Mouse (Mus musculus) hindbrain, embryonic 16.5 days (tissue): ENCODE results near the gene Nqo2. TPM values are rescaled to one million over a fixed set of nuclear protein-coding genes. Genes with fewer than 3 reads are reported as not detected.
A peak's percentile ranks its signal among the peaks of the same experiment; 100 is the strongest.
"Not testable (repeated sequence)": the region's sequence is repeated elsewhere in the genome, so short reads cannot be mapped to it uniquely, and the experiment has no call there.

Experiments
- ATAC-seq: fragments of 200-750 bp; cut with Nextera tagmentation; 2 replicates; pipeline ENCODE4 v1.8.0; 2017; ENCODE audit warnings: moderate TSS enrichment, moderate library complexity
- H3K27ac ChIP-seq: fragments of 300-500 bp; sonication (generic); 2 replicates; pipeline ENCODE4 v1.5.1; 2014; ENCODE audit warnings: low read depth, mild to moderate bottlenecking, control low read depth, low read length, moderate library complexity
- H3K27me3 ChIP-seq: fragments of 300-500 bp; sonication (generic); replicated peaks from 2 replicates; pipeline ENCODE4 v1.6.1; 2014; ENCODE audit warnings: low read length; ENCODE audit not compliant: control insufficient read depth, insufficient read depth
- H3K36me3 ChIP-seq: fragments of 300-500 bp; sonication (generic); 2 replicates; pipeline ENCODE4 v1.6.1; 2014; ENCODE audit warnings: mild to moderate bottlenecking, low read length, moderate library complexity, mixed read lengths; ENCODE audit not compliant: control insufficient read depth, insufficient read depth
- H3K4me1 ChIP-seq: fragments of 300-500 bp; sonication (generic); 2 replicates; pipeline ENCODE4 v1.6.1; 2014; ENCODE audit warnings: low read depth, low read length; ENCODE audit not compliant: control insufficient read depth, insufficient read depth
- H3K4me2 ChIP-seq: fragments of 300-500 bp; sonication (generic); 2 replicates; pipeline ENCODE4 v1.6.1; 2014; ENCODE audit warnings: mild to moderate bottlenecking, low read length, control low read depth, moderate library complexity
- H3K4me3 ChIP-seq: fragments of 300-500 bp; sonication (generic); 2 replicates; pipeline ENCODE4 v1.5.1; 2014; ENCODE audit warnings: mild to moderate bottlenecking, low read length, control low read depth, moderate library complexity
- H3K9ac ChIP-seq: fragments of 300-500 bp; sonication (generic); 2 replicates; pipeline ENCODE4 v1.6.1; 2014; ENCODE audit warnings: low read depth, mild to moderate bottlenecking, control low read depth, low read length, moderate library complexity
- H3K9me3 ChIP-seq: fragments of 300-500 bp; sonication (generic); 2 replicates; pipeline ENCODE4 v1.6.1; 2014; ENCODE audit warnings: mild to moderate bottlenecking, low read length, moderate library complexity; ENCODE audit not compliant: control insufficient read depth
- WGBS: fragments of 180-500 bp; shearing (Covaris S2); extraction: QIAGEN DNeasy Blood & Tissue Kit; methylation state at CpG from one replicate; pipeline ENCODE4 v1.1.7; 2014; 5-methylcytosine and 5-hydroxymethylcytosine counted together
- polyA plus RNA-seq: library from polyadenylated mRNA; unstranded; fragments of >200 nt; fragmentation: Nextera tagmentation; extraction: Ambion mirVana; gene quantifications from 2 replicates; pipeline ENCODE4 v1.2.1, GENCODE M21; 2015

Nqo2 gene
- 11.7 TPM in 2 replicates for polyA plus RNA-seq

DNA sequence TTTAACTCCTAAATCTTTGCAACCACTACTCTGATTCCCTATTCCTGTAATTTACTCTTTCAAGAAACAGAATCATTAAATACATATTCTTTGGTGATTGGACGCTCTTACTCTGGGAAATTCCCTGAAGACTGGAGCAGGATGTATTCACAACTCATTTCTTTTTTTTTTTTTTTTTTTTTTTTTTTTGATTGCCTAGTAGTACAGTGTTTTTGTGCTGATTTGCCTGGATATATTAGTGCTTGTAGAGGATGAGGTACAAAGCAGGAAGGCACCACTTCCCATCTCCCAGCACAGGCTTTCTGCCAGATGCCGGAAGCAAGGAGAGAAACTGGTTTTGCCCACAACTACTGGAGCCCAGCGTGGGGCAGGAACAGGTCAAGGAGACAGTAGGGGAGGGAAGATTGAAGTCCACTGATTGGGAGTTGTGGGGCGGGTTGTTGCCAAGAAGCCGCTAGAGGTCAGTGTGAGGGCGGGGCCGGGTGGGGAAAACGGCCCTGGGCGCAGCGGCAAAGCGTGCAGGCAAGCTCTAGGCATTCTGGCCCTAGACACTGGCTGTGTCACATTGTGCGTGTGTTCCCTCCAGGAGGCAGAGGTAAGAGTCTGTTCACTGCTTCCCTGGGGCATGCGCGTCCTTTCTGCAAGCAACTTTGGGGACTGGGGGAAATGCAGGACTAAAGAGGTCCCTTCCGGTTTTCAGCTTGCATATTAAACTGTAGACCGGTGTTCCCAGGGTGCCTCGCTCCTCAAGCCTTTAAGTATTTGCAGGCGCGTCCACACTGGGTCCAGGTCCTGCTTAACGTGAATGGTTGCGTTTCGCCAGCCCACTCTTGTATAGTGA is at the start of gene Nqo2:
Gene Nqo2, plus strand, starts transcription at position 482 of the 841 bp plus-strand sequence.
- H3K4me2 ChIP-seq: peak within 1 kb of the TSS; percentile 77
- peak within 1 kb of the TSS; percentile 54 for H3K4me3 ChIP-seq
- no peaks in the 10 kb centered on the region for H3K27me3 ChIP-seq
- peak; percentile 95 for ATAC-seq
- 3% methylated on average over 22 of the region's 22 CpGs for WGBS
- H3K27ac ChIP-seq: peak within 1 kb of the TSS; percentile 81
- H3K9me3 ChIP-seq: no peaks in the 10 kb centered on the region
- no peaks in the 10 kb centered on the region for H3K36me3 ChIP-seq
- peak within 1 kb of the TSS; percentile 66 for H3K9ac ChIP-seq
- peaks cover 2% of the 10 kb centered on the region; the same call in 1 of the 2 replicates for H3K4me1 ChIP-seq

DNA sequence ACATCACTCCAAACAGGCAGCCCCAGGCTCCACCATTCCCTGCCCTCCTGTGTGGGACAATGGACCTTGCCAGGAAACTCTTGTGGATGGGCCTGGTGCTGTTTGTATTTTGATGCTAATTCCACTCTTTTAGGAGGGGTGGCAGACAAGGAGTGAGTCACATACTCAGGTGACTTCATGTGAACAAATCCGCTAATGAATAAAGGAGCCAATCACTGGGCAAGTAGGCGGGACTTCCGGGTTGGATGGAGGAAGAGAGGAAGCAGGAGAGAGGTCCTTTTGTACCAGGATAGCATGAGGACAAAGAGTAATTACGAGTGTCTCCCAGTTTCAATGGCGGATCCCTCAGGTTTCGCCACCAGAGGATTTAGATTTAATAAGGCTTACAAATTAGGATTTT is 43.4 kb upstream of the Nqo2 start:
- no peak for ATAC-seq
- H3K4me2 ChIP-seq: no peak overlapping the region
- no peaks in the 10 kb centered on the region for H3K4me1 ChIP-seq
- no peaks in the 10 kb centered on the region for H3K9me3 ChIP-seq
- H3K4me3 ChIP-seq: no peak overlapping the region
- H3K9ac ChIP-seq: no peak overlapping the region
- H3K36me3 ChIP-seq: peaks cover 19% of the 10 kb centered on the region
- 91% methylated on average over 6 of the region's 6 CpGs for WGBS
- H3K27me3 ChIP-seq: no peaks in the 10 kb centered on the region
- H3K27ac ChIP-seq: no peak overlapping the region

DNA sequence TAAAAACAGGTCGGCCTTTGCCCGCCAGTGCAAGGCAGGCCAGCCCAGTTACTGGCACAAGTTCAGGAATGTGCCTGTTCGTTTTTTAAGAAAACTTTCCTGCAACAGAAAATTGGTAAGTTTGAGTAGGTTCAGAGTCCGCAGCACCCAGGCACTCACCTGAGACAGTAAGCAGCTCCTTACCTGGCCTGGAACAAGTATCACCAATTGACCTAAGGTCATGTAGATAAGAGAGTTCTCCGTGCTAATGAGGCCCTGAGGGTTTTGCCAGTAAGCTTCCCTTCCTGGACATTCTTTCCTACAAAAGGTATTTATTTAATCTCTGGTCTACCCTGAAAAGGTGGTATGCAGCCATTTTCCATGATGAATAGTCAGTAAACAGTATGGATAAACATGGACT is 42.8 kb upstream of the Nqo2 start:
- no peak overlapping the region for H3K4me2 ChIP-seq
- WGBS: 85% methylated on average over 5 of the region's 5 CpGs

DNA sequence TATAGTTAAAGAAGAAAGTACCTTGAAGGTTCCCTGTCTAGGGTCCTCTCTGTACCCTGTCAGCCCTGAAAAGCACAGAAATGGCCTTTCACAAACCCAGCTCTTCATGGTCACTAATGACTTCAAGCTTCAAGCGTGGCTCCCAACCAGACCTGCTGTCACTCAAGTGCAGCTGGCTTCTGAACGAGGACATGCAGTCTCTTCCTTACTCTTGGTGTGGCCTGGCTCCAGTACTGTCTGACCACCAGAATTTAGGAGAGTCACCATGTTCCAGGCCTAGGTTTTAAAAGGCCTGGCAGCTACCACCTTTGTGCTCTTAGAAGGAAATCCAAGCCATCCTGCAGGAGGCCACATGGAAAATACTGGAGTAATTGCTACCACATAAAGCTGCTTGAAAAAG is 34.2 kb upstream of the Nqo2 start:
- Histone ChIP-seq H3K4me2 (no peak overlapping the region), H3K4me1 (peaks cover 1% of the 10 kb centered on the region; the same call in 1 of the 2 replicates), H3K4me3 (no peak overlapping the region), H3K27me3 (no peaks in the 10 kb centered on the region), H3K9me3 (no peaks in the 10 kb centered on the region), H3K36me3 (peaks cover 2% of the 10 kb centered on the region; the same call in 1 of the 2 replicates), H3K27ac (no peak overlapping the region), H3K9ac (no peak overlapping the region)
- no peak for ATAC-seq
- WGBS: 80% methylated on average over 2 of the region's 2 CpGs

More for the DNA sequence above, 42.8 kb upstream of the Nqo2 start:
- Histone ChIP-seq H3K27me3 (no peaks in the 10 kb centered on the region), H3K27ac (no peak overlapping the region), H3K9ac (no peak overlapping the region), H3K36me3 (peaks cover 19% of the 10 kb centered on the region), H3K9me3 (no peaks in the 10 kb centered on the region), H3K4me3 (no peak overlapping the region), H3K4me1 (no peaks in the 10 kb centered on the region)
- no peak for ATAC-seq

DNA sequence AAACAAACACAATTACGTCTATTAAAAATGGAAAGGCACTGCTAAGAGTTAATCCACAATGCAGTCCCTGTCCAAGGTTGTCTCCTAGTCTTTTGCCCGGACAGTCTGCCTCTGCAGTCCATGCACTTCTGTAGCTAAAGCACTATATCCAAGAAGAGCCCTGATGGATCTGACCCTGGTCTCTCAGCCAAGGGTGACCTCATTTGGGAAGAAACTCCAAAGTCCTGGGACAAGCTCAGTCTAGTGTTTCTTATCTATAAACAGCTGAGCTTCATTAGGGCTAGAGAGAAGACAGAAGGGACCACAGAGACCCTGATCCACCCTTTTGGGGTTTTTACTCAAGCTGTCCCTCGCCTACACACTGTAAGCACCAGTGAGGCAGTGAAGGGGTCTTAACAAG is 33.6 kb upstream of the Nqo2 start:
- H3K27me3 ChIP-seq: no peaks in the 10 kb centered on the region
- peaks cover 2% of the 10 kb centered on the region; the same call in 1 of the 2 replicates for H3K36me3 ChIP-seq
- no peak overlapping the region for H3K4me3 ChIP-seq
- no peak overlapping the region for H3K4me2 ChIP-seq
- no peak overlapping the region for H3K27ac ChIP-seq
- no peak overlapping the region for H3K9ac ChIP-seq
- H3K9me3 ChIP-seq: no peaks in the 10 kb centered on the region
- H3K4me1 ChIP-seq: peaks cover 2% of the 10 kb centered on the region
- ATAC-seq: no peak
- WGBS: 87% methylated on average over 3 of the region's 3 CpGs

DNA sequence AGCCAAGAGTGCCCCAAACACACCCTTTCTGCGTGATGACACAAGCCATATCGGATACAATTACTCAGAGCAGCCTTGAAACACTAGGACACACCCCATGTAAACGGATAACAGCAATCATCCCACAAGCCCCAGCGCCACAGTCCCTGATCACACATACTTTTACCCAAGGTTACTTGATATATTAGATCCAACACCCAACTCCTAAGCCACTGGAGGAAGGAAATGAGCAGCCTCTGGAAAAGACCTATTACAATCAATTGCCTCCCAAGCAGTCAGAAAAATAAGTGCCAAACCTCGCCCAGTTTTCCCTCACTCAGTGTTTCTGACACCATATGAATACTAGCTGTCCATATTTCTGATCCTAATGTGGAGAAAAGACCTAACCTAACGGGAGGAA is 29.7 kb upstream of the Nqo2 start:
- no peaks in the 10 kb centered on the region for H3K27me3 ChIP-seq
- no peaks in the 10 kb centered on the region for H3K9me3 ChIP-seq
- 77% methylated on average over 6 of the region's 6 CpGs for WGBS
- peak overlapping the region; percentile 93 for H3K4me2 ChIP-seq
- no peak overlapping the region for H3K9ac ChIP-seq
- H3K36me3 ChIP-seq: peaks cover 2% of the 10 kb centered on the region; the same call in 1 of the 2 replicates
- no peak overlapping the region for H3K27ac ChIP-seq
- ATAC-seq: no peak
- H3K4me3 ChIP-seq: no peak overlapping the region
- peaks cover 7% of the 10 kb centered on the region for H3K4me1 ChIP-seq

DNA sequence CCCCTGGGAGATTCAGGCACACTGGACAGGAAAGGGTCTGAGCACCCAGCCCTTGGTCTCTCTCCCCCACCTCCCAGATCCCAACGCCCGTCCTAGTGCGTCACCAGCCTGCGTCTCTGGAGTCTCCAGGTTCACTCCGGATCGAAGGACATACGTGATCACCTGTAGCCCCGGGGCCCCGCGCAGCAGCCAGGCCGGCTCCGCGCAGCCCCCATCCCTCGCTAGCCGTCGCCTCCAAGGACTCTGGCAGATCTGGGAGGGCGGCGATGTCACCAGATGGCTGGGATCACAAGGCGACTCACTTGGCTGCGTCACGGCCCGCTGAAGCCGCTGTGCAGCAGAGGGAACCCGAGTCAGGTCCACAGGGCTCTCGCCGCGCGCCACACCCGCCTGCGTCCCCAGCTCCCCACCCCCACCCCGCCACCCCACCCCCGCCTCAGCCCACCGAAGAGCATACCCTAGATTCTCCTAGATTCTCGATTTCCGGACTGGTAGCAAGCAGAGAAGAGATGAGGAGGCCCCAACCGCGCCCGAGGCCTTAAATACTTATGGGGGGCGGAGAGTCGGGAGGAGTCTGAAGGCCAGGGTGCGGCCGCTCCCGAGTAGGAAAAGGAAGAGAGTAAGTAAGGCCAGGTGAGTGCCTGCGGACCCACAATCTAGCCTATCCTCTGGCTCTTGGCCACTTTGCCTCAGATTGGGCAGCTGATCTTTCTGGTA is 28.9 kb upstream of the Nqo2 start:
- H3K36me3 ChIP-seq: no peaks in the 10 kb centered on the region
- WGBS: 1% methylated on average over 44 of the region's 44 CpGs
- H3K4me1 ChIP-seq: peaks cover 7% of the 10 kb centered on the region
- no peaks in the 10 kb centered on the region for H3K9me3 ChIP-seq
- peak; percentile 92 for ATAC-seq
- H3K9ac ChIP-seq: peak overlapping the region; percentile 92
- peak overlapping the region; percentile 48; the same call in 1 of the 2 replicates for H3K27ac ChIP-seq
- H3K4me3 ChIP-seq: peak overlapping the region; percentile 67
- no peaks in the 10 kb centered on the region for H3K27me3 ChIP-seq
- peak overlapping the region; percentile 93 for H3K4me2 ChIP-seq

DNA sequence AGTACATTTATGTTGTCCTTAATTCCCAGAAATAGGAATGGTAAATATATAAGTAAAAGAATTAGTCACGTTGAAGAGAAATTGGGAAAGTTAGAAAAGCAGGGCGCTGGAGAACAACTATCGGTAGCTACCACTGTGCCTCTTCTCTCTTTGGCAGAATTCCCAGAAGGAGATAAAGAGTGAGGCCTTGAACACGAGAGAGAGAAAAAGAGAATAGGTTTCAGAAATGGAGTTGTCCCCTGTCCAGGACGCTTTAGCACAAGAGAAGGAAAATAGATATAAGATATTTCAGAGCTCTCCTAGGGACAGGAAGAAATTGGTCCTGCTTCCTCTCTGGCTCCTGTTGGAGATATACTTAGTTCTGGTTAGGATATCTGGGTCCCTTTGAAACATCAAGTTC is 27.3 kb upstream of the Nqo2 start:
- 69% methylated on average over 5 of the region's 5 CpGs for WGBS
- no peak overlapping the region for H3K4me3 ChIP-seq
- H3K4me2 ChIP-seq: no peak overlapping the region
- H3K27me3 ChIP-seq: no peaks in the 10 kb centered on the region
- H3K9me3 ChIP-seq: no peaks in the 10 kb centered on the region
- ATAC-seq: no peak
- H3K27ac ChIP-seq: no peak overlapping the region
- H3K36me3 ChIP-seq: no peaks in the 10 kb centered on the region
- peaks cover 7% of the 10 kb centered on the region for H3K4me1 ChIP-seq
- no peak overlapping the region for H3K9ac ChIP-seq

DNA sequence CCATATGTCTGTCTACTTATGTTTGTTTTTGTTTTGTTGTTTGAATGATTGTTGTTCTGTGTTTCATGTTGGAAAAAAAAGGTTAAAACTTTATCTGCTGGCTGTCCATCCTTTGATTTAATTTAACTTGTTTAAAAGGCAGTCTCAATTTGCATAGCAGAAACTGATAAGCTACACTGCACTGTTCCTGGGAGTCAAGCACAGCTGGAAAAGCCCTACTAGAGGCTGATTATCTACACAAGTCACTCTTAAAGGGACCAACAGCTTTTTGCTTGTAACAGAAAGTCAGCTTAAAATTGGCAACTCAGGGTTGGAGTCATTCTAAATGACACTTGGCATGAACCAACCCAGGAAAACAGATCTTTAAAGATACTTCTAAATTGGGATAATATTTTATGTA is 26.9 kb upstream of the Nqo2 start:
- not testable (repeated sequence) for H3K27me3 ChIP-seq, H3K9ac ChIP-seq, ATAC-seq, H3K9me3 ChIP-seq, H3K4me2 ChIP-seq, H3K4me1 ChIP-seq, H3K27ac ChIP-seq, H3K36me3 ChIP-seq, H3K4me3 ChIP-seq
